Mouse (Mus musculus) layer of hippocampus, postnatal 14 days (tissue): ENCODE results near the gene Pla2g2d. TPM values are rescaled to one million over a fixed set of nuclear protein-coding genes. Genes with fewer than 3 reads are reported as not detected.

ENCODE experiments used
- DNase-seq, 2 experiments: peaks; one replicate each; pipeline ENCODE4 v3.0.0; 2021 to 2022; ENCODE audit warnings: low spot score in 2 of 2, mixed read lengths in 1 of 2
- total RNA-seq, 2 experiments: library from RNA; stranded (reverse); gene quantifications; 2 replicates each; pipeline ENCODE4 v1.2.3; 2021

Gene Pla2g2d
- total RNA-seq, 2 experiments from 2014 or later = 0.29 TPM; not detected in 1

DNA sequence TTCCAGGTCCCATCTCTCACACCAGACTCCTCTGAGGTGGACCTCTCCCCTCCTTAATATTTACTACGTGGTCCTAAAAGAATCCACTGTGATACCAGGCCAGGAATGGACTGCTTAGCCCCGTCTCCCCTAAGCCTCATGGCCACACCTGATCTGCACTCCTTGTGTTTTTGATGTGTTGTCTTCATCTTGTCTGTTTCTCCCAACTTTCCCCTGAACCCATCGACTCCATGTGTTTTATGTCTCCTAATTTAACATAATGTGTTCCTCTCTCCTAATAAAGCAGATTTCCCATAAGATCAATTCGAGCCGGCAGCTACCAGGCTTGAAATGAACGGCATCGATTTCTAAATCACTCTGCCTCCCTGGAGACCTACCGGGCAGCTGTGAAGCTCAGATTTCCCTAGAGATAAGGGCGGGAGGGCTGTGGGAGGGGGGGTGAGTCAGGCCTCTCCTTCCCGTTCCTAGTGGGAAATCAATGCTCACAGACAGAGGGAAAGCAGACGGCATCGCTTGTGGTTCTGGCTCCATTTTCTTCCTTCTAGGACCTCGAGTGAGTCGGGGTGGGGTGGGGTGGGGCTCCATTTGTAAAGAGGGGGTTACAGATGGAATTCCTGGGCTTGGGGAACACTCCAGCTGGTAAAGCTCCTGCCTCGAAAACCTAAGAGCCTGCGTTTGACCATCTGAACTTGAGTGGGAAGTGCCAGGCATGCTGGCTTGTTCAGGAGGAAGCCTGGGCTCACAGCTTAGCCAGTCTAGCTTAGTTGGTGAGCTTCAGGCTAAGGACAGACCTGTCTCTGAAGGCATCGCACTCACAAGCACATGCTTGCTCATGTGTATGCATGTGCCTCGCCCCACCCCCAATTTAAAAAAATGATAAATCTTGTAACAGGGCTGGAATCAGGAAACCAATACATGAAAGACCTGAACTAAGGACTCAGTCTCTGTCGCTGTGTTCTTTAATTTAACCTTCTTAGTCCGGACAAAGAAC, 2.2 kb downstream of the Pla2g2d start:
- no peak for DNase-seq

GRCm38 (mm10) chr4:138780300-138780699, 4.8 kb downstream of the Pla2g2d start:
- no peak for DNase-seq

- peak; percentile 32 to 40 for DNase-seq
Measured at GRCm38 (mm10) chr4:138782098-138782497, 6.6 kb downstream of the Pla2g2d start.

- no peak for DNase-seq
Measured at GRCm38 (mm10) chr4:138785721-138786120, 10.2 kb downstream of the Pla2g2d start.

DNA sequence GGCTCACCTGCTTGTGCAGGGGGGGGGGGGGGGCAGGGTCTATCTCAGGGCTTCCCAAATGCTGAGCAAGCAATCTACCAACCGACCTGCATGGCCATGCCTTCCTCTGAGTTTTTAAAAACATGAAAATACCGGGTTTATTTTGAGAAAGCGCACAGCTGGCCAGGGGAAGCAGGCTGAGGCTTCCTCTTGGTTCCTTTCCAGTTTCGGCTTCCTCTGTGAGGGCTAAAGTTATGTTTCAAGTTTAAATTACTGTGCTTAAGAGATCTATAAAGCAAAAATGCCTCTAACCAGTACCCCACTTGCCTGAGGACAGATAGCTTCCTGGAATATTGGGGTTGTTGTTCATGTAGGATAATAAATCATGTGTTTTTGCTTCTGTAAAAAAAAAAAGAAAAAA, 10.6 kb downstream of the Pla2g2d start:
- no peak for DNase-seq

- DNase-seq = no peak
Measured at GRCm38 (mm10) chr4:138788381-138788780, 12.8 kb downstream of the Pla2g2d start.

DNA sequence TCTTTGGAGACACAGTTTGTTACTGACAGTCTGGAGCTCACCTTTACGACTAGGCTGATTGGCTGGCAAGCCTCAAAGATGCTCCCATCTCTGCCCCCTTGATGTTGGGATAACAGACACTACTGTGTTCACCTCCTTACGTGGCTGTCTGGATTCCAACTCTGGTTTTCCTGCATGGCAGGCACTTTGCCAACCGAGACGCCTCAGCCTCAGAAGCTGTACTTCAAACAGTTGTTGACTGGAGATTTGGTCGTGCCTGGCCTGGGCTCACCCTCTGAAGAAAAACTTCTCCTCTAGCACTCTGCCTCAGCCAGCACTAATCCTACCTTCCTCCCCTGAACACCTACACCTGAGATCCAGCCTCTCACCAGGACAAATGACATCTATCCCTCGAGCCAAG, 15.9 kb downstream of the Pla2g2d start:
- no peak for DNase-seq

GRCm38 (mm10) chr4:138792599-138792998, 17.1 kb downstream of the Pla2g2d start:
- DNase-seq = no peak

- DNase-seq = peak; percentile 58 to 74
Measured at GRCm38 (mm10) chr4:138793276-138793675, 17.7 kb downstream of the Pla2g2d start.

DNA sequence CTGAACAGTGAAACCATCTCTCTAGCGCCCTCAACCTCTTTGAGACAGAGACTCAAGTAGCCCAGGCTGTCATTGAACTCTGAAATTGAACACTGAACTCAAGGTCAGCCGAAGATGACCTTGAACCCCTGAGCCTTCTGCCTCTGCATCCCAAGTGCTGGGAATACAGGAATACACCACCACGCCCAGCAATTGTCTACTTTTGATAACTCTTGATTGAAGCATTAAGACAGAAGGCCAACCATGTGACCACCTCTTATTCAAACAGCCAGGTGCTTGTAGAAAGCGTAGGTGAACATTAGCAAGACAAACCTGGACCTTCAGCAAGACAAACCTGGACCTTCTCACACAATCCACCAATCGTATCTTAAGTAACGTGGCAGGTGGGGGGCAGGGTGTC, 18.8 kb downstream of the Pla2g2d start:
- DNase-seq = no peak

DNA sequence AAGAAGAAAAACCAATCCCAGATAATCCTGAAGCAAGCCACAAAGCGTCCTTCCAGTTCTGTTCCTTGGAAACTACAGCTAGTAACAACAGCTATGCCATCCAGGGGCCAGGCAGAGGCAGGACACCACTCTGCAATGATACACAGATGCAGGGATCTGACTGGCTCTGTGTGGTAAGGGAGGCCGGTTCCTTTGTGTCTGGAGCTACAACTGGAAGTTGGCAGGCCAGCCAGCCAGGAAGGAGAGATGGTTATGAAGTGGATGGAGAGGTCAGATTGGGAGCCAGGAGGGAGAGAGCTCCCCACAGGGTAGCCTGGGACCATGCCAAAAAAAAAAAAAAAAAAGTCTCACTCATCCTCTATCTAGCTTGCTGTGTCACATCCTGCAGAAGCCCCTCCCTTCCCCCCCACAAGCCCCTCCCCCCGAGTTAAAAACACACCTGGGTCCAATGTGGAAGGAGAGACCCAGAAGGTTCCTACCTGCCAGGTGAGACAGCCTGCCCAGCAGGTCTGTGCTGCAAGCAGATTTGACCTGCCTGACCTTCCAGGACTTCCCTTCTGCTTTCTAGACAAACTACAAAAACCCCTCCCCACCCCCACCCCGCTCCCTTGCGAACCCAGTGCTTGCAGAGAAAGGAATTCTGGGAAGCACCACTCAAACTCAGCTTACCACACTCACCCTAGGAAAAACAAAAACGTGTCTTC, 21.1 kb downstream of the Pla2g2d start:
- DNase-seq = no peak

DNA sequence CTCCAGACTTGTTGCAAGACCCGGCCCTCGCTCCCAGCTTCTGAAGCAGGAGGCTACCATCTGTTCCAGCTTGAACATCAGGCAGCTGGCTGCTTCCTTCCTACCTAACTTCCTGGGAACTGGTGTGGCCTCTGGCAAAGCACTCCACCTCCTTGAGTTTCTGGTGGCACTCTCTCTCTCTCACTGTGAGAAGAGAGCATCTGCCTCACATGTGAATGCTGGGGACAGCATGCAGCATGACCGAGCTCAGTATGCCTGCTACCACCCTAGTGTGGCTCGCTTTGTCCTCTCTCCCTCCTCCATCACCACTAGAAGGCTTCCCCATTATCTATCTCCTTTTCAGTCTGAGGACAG, 21.7 kb downstream of the Pla2g2d start:
- no peak for DNase-seq

GRCm38 (mm10) chr4:138800134-138800744, 24.7 kb downstream of the Pla2g2d start:
- DNase-seq = no peak

DNA sequence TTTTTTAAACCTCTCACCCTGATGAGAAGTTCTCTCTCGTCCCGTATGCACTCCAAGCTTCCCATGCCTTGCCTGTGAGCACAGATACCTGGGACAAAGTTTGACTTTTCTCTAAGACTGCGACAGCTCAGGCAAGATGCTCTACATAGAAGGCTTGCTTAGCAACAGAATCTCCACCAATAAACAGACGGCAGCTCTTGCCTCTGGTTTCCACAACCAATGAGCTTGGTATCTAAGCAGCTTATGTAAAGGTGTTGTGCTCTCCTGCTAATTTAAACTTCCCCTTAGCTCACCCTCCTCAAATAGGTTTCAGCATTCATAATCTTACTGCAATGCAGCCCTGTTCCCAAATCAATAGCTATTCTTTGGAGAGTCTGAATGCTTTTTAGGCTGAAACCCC, 26.1 kb downstream of the Pla2g2d start:
- DNase-seq = no peak

GRCm38 (mm10) chr4:138802917-138803316, 27.4 kb downstream of the Pla2g2d start:
- DNase-seq = no peak

GRCm38 (mm10) chr4:138805248-138805647, 29.7 kb downstream of the Pla2g2d start:
- no peak for DNase-seq

DNA sequence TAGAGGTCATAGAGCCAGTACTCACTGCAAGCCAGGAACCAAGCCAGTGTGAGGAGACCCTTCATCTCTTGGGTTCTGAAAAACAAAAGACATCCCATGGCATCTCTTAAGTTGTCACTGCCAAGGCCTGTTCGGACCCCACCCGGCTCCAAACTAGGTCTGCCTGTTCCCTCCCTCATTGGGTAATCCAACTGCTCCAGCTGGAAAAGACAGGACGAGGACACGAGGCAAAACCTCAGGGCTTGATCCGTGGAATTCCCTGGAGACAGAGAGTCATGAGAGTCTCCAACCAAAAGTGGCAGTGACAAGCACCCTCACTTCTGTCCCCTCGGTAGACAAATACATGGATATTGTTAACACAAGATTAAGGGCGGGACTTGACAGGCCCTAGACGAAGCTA, 30.6 kb downstream of the Pla2g2d start:
- DNase-seq = no peak

DNA sequence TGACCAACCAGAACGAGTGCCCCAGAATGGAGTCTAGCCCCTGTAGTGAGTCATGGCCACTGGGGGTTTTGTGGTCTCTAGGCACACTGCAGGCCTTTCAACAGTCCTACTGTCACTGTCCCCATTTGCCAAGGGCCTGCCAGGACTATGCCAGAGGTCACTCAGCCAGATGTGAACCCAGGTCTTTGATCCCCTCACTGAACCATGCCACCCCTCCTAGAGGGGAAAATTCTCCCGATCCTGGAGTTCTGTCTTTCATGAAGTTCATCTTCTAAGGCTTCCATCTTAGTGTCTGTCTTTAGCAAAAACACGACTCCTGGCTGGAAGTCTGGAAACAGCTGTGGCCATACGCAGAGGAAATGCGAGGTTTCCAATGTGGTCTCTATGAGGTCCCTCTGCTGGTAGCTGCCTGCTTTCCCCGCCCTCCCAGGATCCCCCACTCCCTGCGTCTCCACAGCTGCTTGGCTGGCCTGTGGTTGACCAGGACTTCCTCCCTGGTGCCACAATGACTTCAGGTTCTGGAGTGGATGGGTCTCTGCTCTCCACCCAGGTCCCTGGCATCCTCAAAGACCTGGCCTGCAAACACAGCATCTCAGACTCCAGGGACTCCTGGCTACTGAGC, 31.5 kb downstream of the Pla2g2d start:
- no peak for DNase-seq

GRCm38 (mm10) chr4:138816166-138816565, 40.6 kb downstream of the Pla2g2d start:
- no peak for DNase-seq

- no peak for DNase-seq
Measured at GRCm38 (mm10) chr4:138817736-138818135, 42.2 kb downstream of the Pla2g2d start.

- no peak for DNase-seq
Measured at GRCm38 (mm10) chr4:138819101-138819500, 43.6 kb downstream of the Pla2g2d start.
